7 mouse cellular contexts compared by ENCODE assay signal in the genomic region with DNA sequence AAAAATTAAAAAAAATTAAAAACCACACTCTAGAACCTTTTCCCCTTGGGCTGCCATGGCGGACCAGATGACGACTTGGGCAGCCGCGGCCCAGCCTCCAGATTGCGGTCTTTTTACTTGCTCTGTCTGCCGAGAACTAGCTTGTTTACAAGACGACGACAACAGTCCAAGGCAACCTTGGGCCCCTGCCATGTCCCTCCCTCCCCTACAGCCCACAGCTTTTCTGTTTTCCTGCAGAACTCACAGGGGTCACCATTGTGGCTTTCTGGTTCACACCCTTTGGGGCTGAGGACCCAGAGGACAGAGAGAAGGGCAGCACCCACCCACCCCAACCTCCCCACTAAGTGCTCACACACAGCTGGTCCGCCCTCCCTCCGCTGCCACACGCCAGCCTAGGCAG. TPM values are rescaled to one million over a fixed set of nuclear protein-coding genes. Genes with fewer than 3 reads are reported as not detected.
A peak's percentile ranks its signal among the peaks of the same experiment; 100 is the strongest.
DNase-seq lines count a peak whose midpoint lies in the region; ATAC-seq lines count a peak whose summit lies in the region.

No protein-coding gene starts in this region.

- ATAC-seq in midbrain, embryonic 13.5 days, result peak; percentile 27; the same call in 1 of the 2 replicates

- H3K36me3 ChIP-seq in midbrain, embryonic 13.5 days, result peaks cover 75% of the 10 kb centered on the region
- H3K36me3 ChIP-seq in midbrain, embryonic 10.5 days, result peaks cover 69% of the 10 kb centered on the region

- DNase-seq in midbrain, embryonic 10.5 days (ENCODE audit: low spot score), result no peak
- peak; percentile 41 to 69 for DNase-seq in gastrocnemius, adult 8-10 months (ENCODE audit: low spot score in 2 of 2)
- DNase-seq in kidney, adult 18-20 months, result peak; percentile 65
- DNase-seq in natural killer cell, adult 2 months (ENCODE audit: low spot score in 2 of 2), result peak; percentile 16 to 58
- no peak for DNase-seq in cerebellum, adult 18-20 months
- DNase-seq in MN1 (ENCODE audit: low spot score), result no peak

- H3K4me3 ChIP-seq in midbrain, embryonic 13.5 days (replicated peaks), result no peak overlapping the region
- no peak overlapping the region for H3K4me3 ChIP-seq in midbrain, embryonic 10.5 days

- no peak overlapping the region for H3K4me2 ChIP-seq in midbrain, embryonic 13.5 days (replicated peaks)

- no peak overlapping the region for H3K9ac ChIP-seq in midbrain, embryonic 13.5 days (replicated peaks)

- H3K4me1 ChIP-seq in midbrain, embryonic 13.5 days (replicated peaks), result no peaks in the 10 kb centered on the region
- H3K4me1 ChIP-seq in midbrain, embryonic 10.5 days, result no peaks in the 10 kb centered on the region

- no peaks in the 10 kb centered on the region; the same call in 1 of the 2 replicates for H3K9me3 ChIP-seq in midbrain, embryonic 13.5 days
- H3K9me3 ChIP-seq in midbrain, embryonic 10.5 days (replicated peaks), result peaks cover 8% of the 10 kb centered on the region

- WGBS in midbrain, embryonic 13.5 days, result 91% methylated on average over 11 of the region's 11 CpGs
- WGBS in midbrain, embryonic 10.5 days, result 94% methylated on average over 11 of the region's 11 CpGs

- H3K27ac ChIP-seq in midbrain, embryonic 13.5 days, result no peak overlapping the region
- no peak overlapping the region for H3K27ac ChIP-seq in midbrain, embryonic 10.5 days (replicated peaks)

- no peaks in the 10 kb centered on the region for H3K27me3 ChIP-seq in midbrain, embryonic 13.5 days
- no peaks in the 10 kb centered on the region for H3K27me3 ChIP-seq in midbrain, embryonic 10.5 days (ENCODE audit: low read depth, poor library complexity, severe bottlenecking)

RNA-seq across cellular contexts. Expression of a gene that starts 12.1 kb away (rescaled TPM):
- 33.0 and 37.4 TPM in 2 replicates for polyA plus RNA-seq in midbrain, embryonic 13.5 days (2015; fragmentation: Nextera tagmentation; extraction: Ambion mirVana)
- polyA plus RNA-seq in midbrain, embryonic 10.5 days (2016; fragmentation: Nextera tagmentation; extraction: Ambion mirVana), result 83.4 and 120 TPM in 2 replicates
- 10 to 100 TPM; 28.1 to 44.3 (median 31.9) TPM for total RNA-seq in gastrocnemius, adult 8-10 months (2022)

Comparison
In these comparisons a context has a peak if more than half of its experiments do, and no peak if none do; other contexts are left out.
1. DNase-seq: peak in gastrocnemius, adult 8-10 months (2 of 2), kidney, adult 18-20 months (single experiment) and natural killer cell, adult 2 months (2 of 2); none in midbrain, embryonic 10.5 days (single experiment), cerebellum, adult 18-20 months (0 of 2) and MN1 (single experiment).